Mouse (Mus musculus) heart, embryonic 12.5 days (tissue): Measurements from ENCODE around the gene Col23a1. TPM values are rescaled to one million over a fixed set of nuclear protein-coding genes. Genes with fewer than 3 reads are reported as not detected.

ENCODE experiments used
- ATAC-seq: fragments of 200-750 bp; cut with Nextera tagmentation; 2 replicates; pipeline ENCODE4 v1.8.0; 2017; ENCODE audit warnings: moderate TSS enrichment, moderate library complexity; ENCODE audit not compliant: insufficient number of reproducible peaks, low FRiP score
- H3K27ac ChIP-seq: fragments of 300-500 bp; sonication (generic); 2 replicates; pipeline ENCODE4 v1.5.1; 2016; ENCODE audit warnings: mild to moderate bottlenecking, moderate library complexity; ENCODE audit not compliant: poor library complexity, severe bottlenecking
- H3K27me3 ChIP-seq: fragments of 300-500 bp; sonication (generic); replicated peaks from 2 replicates; pipeline ENCODE4 v1.6.1; 2016; ENCODE audit warnings: mild to moderate bottlenecking, moderate library complexity
- H3K36me3 ChIP-seq: fragments of 300-500 bp; sonication (generic); 2 replicates; pipeline ENCODE4 v1.6.1; 2016; ENCODE audit warnings: mild to moderate bottlenecking, moderate library complexity
- H3K4me1 ChIP-seq: fragments of 300-500 bp; sonication (generic); replicated peaks from 2 replicates; pipeline ENCODE4 v1.6.1; 2016; ENCODE audit warnings: mild to moderate bottlenecking
- H3K4me2 ChIP-seq: fragments of 300-500 bp; sonication (generic); 2 replicates; pipeline ENCODE4 v1.6.1; 2016; ENCODE audit warnings: mild to moderate bottlenecking, moderate library complexity
- H3K4me3 ChIP-seq: fragments of 300-500 bp; sonication (generic); 2 replicates; pipeline ENCODE4 v1.5.1; 2016; ENCODE audit warnings: mild to moderate bottlenecking
- H3K9ac ChIP-seq: fragments of 300-500 bp; sonication (generic); 2 replicates; pipeline ENCODE4 v1.6.1; 2016; ENCODE audit warnings: mild to moderate bottlenecking, moderate library complexity
- H3K9me3 ChIP-seq: fragments of 300-500 bp; sonication (generic); replicated peaks from 2 replicates; pipeline ENCODE4 v1.6.1; 2016; ENCODE audit warnings: mild to moderate bottlenecking, moderate library complexity
- WGBS: fragments of 180-500 bp; shearing (Covaris S2); methylation state at CpG from one replicate; pipeline ENCODE4 v1.1.7; 2016; 5-methylcytosine and 5-hydroxymethylcytosine counted together
- polyA plus RNA-seq: library from polyadenylated mRNA; unstranded; fragments of >200 nt; fragmentation: Nextera tagmentation; extraction: Ambion mirVana; gene quantifications from 2 replicates; pipeline ENCODE4 v1.2.1, GENCODE M21; 2016

The Col23a1 gene
- polyA plus RNA-seq, 1 experiment from 2014 or later, result 16.4 TPM

- H3K27ac ChIP-seq, result no peak overlapping the region
- H3K4me3 ChIP-seq, result no peak overlapping the region
- no peak for ATAC-seq
- 0 out of 2 replicates have a peak, but pooled peaks cover 3% of the 10 kb centered on the region for H3K9me3 ChIP-seq
- H3K36me3 ChIP-seq, result no peaks in the 10 kb centered on the region
- no peak overlapping the region for H3K9ac ChIP-seq
- peaks cover 1% of the 10 kb centered on the region; the same call in 1 of the 2 replicates for H3K27me3 ChIP-seq
- WGBS, result 73% methylated on average over 6 of the region's 6 CpGs
- H3K4me2 ChIP-seq, result no peak overlapping the region
- H3K4me1 ChIP-seq, result 0 out of 2 replicates have a peak, but pooled peaks cover 1% of the 10 kb centered on the region
Observed at GRCm38 (mm10) chr11:51513019-51513418, 223.3 kb downstream of the Col23a1 start.

GRCm38 (mm10) chr11:51515346-51515745, 225.6 kb downstream of the Col23a1 start:
- Histone ChIP-seq H3K27me3 (no peaks in the 10 kb centered on the region; the same call in 1 of the 2 replicates), H3K27ac (no peak overlapping the region), H3K4me1 (no peaks in the 10 kb centered on the region; the same call in 1 of the 2 replicates), H3K9ac (no peak overlapping the region), H3K9me3 (peaks cover 11% of the 10 kb centered on the region; the same call in 1 of the 2 replicates), H3K4me3 (no peak overlapping the region), H3K4me2 (no peak overlapping the region), H3K36me3 (no peaks in the 10 kb centered on the region)
- WGBS, result 77% methylated on average over 11 of the region's 11 CpGs
- ATAC-seq, result no peak

DNA sequence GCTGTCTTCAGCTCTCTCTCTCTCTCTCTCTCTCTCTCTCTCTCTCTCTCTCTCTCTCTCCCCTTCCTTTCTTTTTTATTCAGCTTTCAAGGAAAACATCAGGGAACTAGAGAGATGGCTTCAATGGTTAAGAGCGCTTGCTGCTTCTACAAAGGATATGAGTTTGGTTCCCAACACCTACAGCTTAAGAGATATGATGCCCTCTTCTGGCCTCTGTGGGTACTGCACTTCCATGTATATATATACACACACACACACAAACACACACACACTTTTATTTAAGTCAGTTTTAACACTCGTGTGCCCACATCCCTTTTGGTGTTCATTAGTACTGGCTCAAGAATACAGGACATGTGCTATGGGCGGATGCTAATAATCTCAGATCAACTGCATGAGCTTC, 228.4 kb downstream of the Col23a1 start:
- no peak for ATAC-seq

DNA sequence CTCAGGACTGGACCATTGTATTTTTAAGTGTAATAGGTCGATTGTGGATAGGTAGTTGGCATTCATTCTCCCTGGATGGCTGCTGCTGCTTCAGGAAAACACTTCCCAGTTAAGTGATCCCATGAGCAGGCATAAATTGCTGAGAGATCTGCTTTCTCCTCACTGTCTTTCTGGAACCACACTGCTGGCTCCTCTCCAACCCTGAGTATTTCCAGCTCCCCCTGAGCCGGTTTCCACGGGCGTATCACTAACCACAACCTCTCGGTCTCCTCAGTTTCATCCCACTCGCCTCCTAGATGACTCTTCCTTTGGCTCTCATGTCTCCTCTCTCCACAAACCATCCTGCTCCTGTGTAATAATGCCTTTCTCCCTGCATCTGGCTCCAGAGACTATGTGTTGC, 228.9 kb downstream of the Col23a1 start:
- H3K4me3 ChIP-seq, result no peak overlapping the region
- no peak overlapping the region for H3K4me2 ChIP-seq
- H3K4me1 ChIP-seq, result no peaks in the 10 kb centered on the region; the same call in 1 of the 2 replicates
- peaks cover 11% of the 10 kb centered on the region; the same call in 1 of the 2 replicates for H3K9me3 ChIP-seq
- H3K27me3 ChIP-seq, result peaks cover 4% of the 10 kb centered on the region
- ATAC-seq, result no peak
- no peaks in the 10 kb centered on the region for H3K36me3 ChIP-seq
- H3K9ac ChIP-seq, result no peak overlapping the region
- H3K27ac ChIP-seq, result no peak overlapping the region
- 88% methylated on average over 6 of the region's 6 CpGs for WGBS

More for the DNA sequence above, 228.4 kb downstream of the Col23a1 start:
- Histone ChIP-seq H3K4me2 (no peak overlapping the region), H3K36me3 (no peaks in the 10 kb centered on the region), H3K9me3 (peaks cover 11% of the 10 kb centered on the region; the same call in 1 of the 2 replicates), H3K4me1 (no peaks in the 10 kb centered on the region; the same call in 1 of the 2 replicates), H3K27ac (no peak overlapping the region), H3K4me3 (no peak overlapping the region), H3K27me3 (no peaks in the 10 kb centered on the region; the same call in none of the 2 replicates), H3K9ac (no peak overlapping the region)
- WGBS, result 88% methylated on average over 3 of the region's 3 CpGs

GRCm38 (mm10) chr11:51521440-51521839, 231.7 kb downstream of the Col23a1 start:
- H3K27me3 ChIP-seq, result peaks cover 25% of the 10 kb centered on the region
- H3K4me2 ChIP-seq, result no peak overlapping the region
- 28% methylated on average over 3 of the region's 3 CpGs for WGBS
- H3K27ac ChIP-seq, result peak overlapping the region; percentile 6; the same call in 1 of the 2 replicates
- H3K4me1 ChIP-seq, result peaks cover 11% of the 10 kb centered on the region
- no peak overlapping the region for H3K9ac ChIP-seq
- no peak overlapping the region for H3K4me3 ChIP-seq
- peak; percentile 78 for ATAC-seq
- no peaks in the 10 kb centered on the region for H3K36me3 ChIP-seq
- H3K9me3 ChIP-seq, result peaks cover 11% of the 10 kb centered on the region; the same call in 1 of the 2 replicates

- Histone ChIP-seq H3K9me3 (peaks cover 6% of the 10 kb centered on the region; the same call in 1 of the 2 replicates), H3K4me1 (peaks cover 28% of the 10 kb centered on the region), H3K36me3 (no peaks in the 10 kb centered on the region), H3K9ac (no peak overlapping the region), H3K27me3 (peaks cover 25% of the 10 kb centered on the region), H3K4me3 (no peak overlapping the region), H3K27ac (no peak overlapping the region), H3K4me2 (no peak overlapping the region)
- ATAC-seq, result no peak
Observed at GRCm38 (mm10) chr11:51523215-51523614, 233.5 kb downstream of the Col23a1 start.

DNA sequence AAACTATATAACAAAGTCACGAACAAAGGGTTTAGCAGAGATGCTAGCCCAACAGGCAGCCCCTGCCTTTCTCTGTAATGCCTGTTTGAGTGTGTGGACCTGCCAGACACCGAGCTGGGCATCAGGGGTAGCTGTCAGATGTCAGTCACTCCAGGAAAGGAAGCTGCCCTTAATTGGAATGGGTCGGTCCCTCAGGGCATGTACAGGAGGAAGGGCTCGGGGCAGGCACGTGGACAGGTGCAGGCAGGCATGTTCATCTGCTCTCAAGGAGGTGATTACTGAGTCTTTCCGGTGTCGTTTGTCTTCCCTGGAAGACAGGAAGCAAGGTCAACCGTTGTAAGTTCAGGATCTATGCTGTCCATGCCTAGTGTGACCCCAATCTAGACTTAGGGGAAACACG, 233.9 kb downstream of the Col23a1 start:
- Histone ChIP-seq H3K4me1 (peaks cover 28% of the 10 kb centered on the region), H3K27me3 (peaks cover 25% of the 10 kb centered on the region), H3K36me3 (no peaks in the 10 kb centered on the region), H3K4me3 (no peak overlapping the region), H3K9me3 (0 out of 2 replicates have a peak, but pooled peaks cover 2% of the 10 kb centered on the region), H3K27ac (no peak overlapping the region), H3K9ac (no peak overlapping the region), H3K4me2 (no peak overlapping the region)
- WGBS, result 61% methylated on average over 9 of the region's 9 CpGs
- ATAC-seq, result no peak

DNA sequence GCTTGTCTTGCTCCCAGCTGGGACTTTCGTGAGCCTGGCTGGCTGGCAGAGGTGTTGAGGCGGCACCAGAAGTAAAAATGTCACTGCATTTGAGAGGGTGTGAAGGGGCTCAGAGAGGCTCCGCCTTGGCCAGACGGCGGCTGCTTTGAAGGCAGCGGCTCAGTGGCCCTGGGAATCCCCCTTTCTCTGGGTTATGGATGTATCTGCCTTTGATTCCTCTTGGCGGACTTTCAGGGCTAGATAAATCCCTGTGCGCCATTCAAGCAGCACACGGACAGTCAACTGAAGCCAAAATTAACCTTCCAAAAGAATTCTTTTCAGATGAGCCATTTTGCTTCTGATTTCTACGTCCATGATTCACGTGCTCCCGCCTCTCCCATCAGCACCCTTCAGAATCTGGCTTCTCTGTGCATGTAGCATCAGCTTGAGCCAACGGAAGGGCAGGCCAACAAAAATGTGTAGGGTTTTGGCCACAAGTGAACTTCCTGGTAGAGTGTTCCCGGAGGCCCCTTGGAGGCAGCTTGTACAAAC, 237.0 kb downstream of the Col23a1 start:
- H3K4me3 ChIP-seq, result no peak overlapping the region
- 22% methylated on average over 14 of the region's 14 CpGs for WGBS
- H3K9ac ChIP-seq, result no peak overlapping the region
- H3K27me3 ChIP-seq, result peaks cover 33% of the 10 kb centered on the region
- H3K36me3 ChIP-seq, result no peaks in the 10 kb centered on the region
- H3K9me3 ChIP-seq, result no peaks in the 10 kb centered on the region
- ATAC-seq, result no peak
- peak overlapping the region; percentile 36; the same call in 1 of the 2 replicates for H3K27ac ChIP-seq
- peak overlapping the region; percentile 38 for H3K4me2 ChIP-seq
- peaks cover 28% of the 10 kb centered on the region for H3K4me1 ChIP-seq

DNA sequence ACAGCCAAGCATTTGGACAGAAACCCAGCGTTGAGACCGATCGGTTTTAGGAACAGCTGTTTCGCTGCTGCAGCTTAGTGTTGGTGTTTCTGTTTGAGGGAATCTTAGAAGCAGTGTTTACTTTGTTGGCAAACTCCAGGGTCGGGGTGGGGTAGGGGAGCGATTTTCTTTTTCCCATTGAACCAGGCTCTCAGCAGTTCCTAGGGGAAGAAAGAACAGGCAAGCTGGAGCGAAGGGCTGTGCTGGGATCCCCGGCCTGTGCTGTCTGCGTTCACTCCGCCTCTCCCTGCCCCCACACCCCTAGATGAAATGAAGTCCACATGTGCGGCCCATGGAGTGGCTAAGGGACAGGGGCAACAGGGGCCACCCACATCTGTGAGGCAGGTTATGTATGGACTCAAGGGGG, 243.4 kb downstream of the Col23a1 start:
- ATAC-seq, result no peak
- Histone ChIP-seq H3K4me3 (no peak overlapping the region), H3K4me1 (no peaks in the 10 kb centered on the region), H3K27me3 (peaks cover 23% of the 10 kb centered on the region), H3K4me2 (no peak overlapping the region), H3K36me3 (no peaks in the 10 kb centered on the region), H3K9ac (no peak overlapping the region), H3K9me3 (no peaks in the 10 kb centered on the region), H3K27ac (no peak overlapping the region)
- WGBS, result 69% methylated on average over 11 of the region's 11 CpGs

DNA sequence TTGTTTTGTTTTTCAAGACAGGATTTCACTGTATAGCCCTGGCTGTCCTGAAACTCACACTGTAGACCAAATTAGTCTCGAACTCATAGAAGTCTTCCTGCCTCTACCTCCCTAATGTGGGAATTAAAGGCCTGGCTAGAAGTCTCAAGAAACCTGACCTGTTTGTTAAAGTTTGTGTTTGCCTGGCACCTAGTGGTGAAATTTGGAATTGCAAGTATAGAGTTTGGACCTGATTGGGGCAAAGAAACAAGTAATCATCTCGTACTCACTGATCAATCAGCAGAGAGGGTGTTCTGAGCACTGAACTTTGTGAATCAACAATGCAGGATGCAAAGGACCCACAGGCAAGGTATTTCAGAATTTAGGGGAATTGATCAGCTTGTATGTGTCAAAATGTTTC, 244.6 kb downstream of the Col23a1 start:
- no peak overlapping the region for H3K4me3 ChIP-seq
- 25% methylated on average over 2 of the region's 2 CpGs for WGBS

DNA sequence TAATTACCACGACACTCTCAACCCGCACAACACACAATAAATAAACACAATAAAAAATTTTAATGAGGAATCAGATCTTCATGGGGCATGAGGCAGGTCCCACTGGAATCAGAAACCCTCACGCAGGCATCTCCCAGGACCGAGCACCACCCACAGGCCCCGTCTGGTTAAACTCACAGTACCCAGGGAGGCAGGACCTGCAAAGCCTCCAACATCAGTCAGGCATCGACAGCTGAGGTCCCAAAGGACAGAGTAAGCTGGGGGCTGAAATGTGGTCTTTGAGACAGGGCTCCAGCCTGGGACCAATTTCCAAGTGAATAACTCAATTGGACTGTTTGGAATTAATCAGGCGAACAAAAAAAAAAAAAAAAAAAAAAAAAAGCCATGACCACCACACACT, 248.7 kb downstream of the Col23a1 start:
- 56% methylated on average over 7 of the region's 7 CpGs for WGBS
- H3K4me3 ChIP-seq, result no peak overlapping the region
- no peaks in the 10 kb centered on the region for H3K4me1 ChIP-seq
- no peak overlapping the region for H3K27ac ChIP-seq
- no peaks in the 10 kb centered on the region for H3K36me3 ChIP-seq
- H3K9ac ChIP-seq, result no peak overlapping the region
- H3K27me3 ChIP-seq, result peaks cover 12% of the 10 kb centered on the region
- H3K9me3 ChIP-seq, result no peaks in the 10 kb centered on the region
- no peak for ATAC-seq
- no peak overlapping the region for H3K4me2 ChIP-seq

More for the DNA sequence above, 244.6 kb downstream of the Col23a1 start:
- no peak overlapping the region for H3K27ac ChIP-seq
- peaks cover 23% of the 10 kb centered on the region for H3K27me3 ChIP-seq
- H3K4me1 ChIP-seq, result no peaks in the 10 kb centered on the region
- no peak for ATAC-seq
- no peak overlapping the region for H3K9ac ChIP-seq
- H3K4me2 ChIP-seq, result no peak overlapping the region
- H3K36me3 ChIP-seq, result no peaks in the 10 kb centered on the region
- no peaks in the 10 kb centered on the region for H3K9me3 ChIP-seq
